Mouse (Mus musculus) embryonic facial prominence, embryonic 14.5 days (tissue): ENCODE measurements around the gene Atf6. TPM values are rescaled to one million over a fixed set of nuclear protein-coding genes. Genes with fewer than 3 reads are reported as not detected.

Experiments
- ATAC-seq: fragments of 200-750 bp; cut with Nextera tagmentation; 2 replicates; pipeline ENCODE4 v1.8.0; 2017; ENCODE audit warnings: low read depth, moderate number of reproducible peaks, moderate TSS enrichment
- DNase-seq: peaks from one replicate; pipeline ENCODE4 v3.0.0-alpha.2; 2015; ENCODE audit warnings: low spot score
- H3K27ac ChIP-seq: fragments of 300-500 bp; sonication (generic); replicated peaks from 2 replicates; pipeline ENCODE4 v1.5.1; 2014; ENCODE audit warnings: low read depth, mild to moderate bottlenecking, low read length, moderate library complexity
- H3K27me3 ChIP-seq: fragments of 300-500 bp; sonication (generic); replicated peaks from 2 replicates; pipeline ENCODE4 v1.6.1; 2014; ENCODE audit warnings: low read length; ENCODE audit not compliant: control insufficient read depth, insufficient read depth
- H3K36me3 ChIP-seq: fragments of 300-500 bp; sonication (generic); 2 replicates; pipeline ENCODE4 v1.6.1; 2014; ENCODE audit warnings: low read length, mixed read lengths; ENCODE audit not compliant: control insufficient read depth, insufficient read depth
- H3K4me1 ChIP-seq: fragments of 300-500 bp; sonication (generic); 2 replicates; pipeline ENCODE4 v1.6.1; 2014; ENCODE audit warnings: antibody characterized with exemption, low read length; ENCODE audit not compliant: control insufficient read depth, insufficient read depth
- H3K4me2 ChIP-seq: fragments of 300-500 bp; sonication (generic); 2 replicates; pipeline ENCODE4 v1.6.1; 2014; ENCODE audit warnings: low read depth, mild to moderate bottlenecking, low read length, moderate library complexity, mixed read lengths
- H3K4me3 ChIP-seq: fragments of 300-500 bp; sonication (generic); 2 replicates; pipeline ENCODE4 v1.5.1; 2014; ENCODE audit warnings: low read depth, mild to moderate bottlenecking, low read length
- H3K9ac ChIP-seq: fragments of 300-500 bp; sonication (generic); 2 replicates; pipeline ENCODE4 v1.6.1; 2014; ENCODE audit warnings: low read depth, mild to moderate bottlenecking, low read length, moderate library complexity, mixed read lengths
- H3K9me3 ChIP-seq: fragments of 300-500 bp; sonication (generic); 2 replicates; pipeline ENCODE4 v1.6.1; 2016; ENCODE audit warnings: low read length; ENCODE audit not compliant: control insufficient read depth
- WGBS: fragments of 180-500 bp; shearing (Covaris S2); extraction: QIAGEN DNeasy Blood & Tissue Kit; methylation state at CpG from one replicate; pipeline ENCODE4 v1.1.7; 2014; 5-methylcytosine and 5-hydroxymethylcytosine counted together
- polyA plus RNA-seq: library from polyadenylated mRNA; unstranded; fragments of >200 nt; fragmentation: Nextera tagmentation; extraction: Ambion mirVana; gene quantifications from 2 replicates; pipeline ENCODE4 v1.2.1, GENCODE M21; 2014

Atf6 gene
- polyA plus RNA-seq, 1 experiment from 2014 or later = 10.8 TPM

GRCm38 (mm10) chr1:170889310-170889709 is 21.7 kb upstream of the Atf6 start:
- no peaks in the 10 kb centered on the region for H3K27me3 ChIP-seq
- no peak overlapping the region for H3K27ac ChIP-seq
- H3K4me1 ChIP-seq = peaks cover 2% of the 10 kb centered on the region; the same call in 1 of the 2 replicates
- no peaks in the 10 kb centered on the region for H3K36me3 ChIP-seq
- ATAC-seq (no peak), DNase-seq (no peak)
- no peak overlapping the region for H3K9ac ChIP-seq
- H3K9me3 ChIP-seq = no peaks in the 10 kb centered on the region
- 57% methylated on average over 4 of the region's 4 CpGs for WGBS
- H3K4me2 ChIP-seq = no peak overlapping the region
- no peak overlapping the region for H3K4me3 ChIP-seq

- 48% methylated on average over 6 of the region's 6 CpGs for WGBS
- H3K4me3 ChIP-seq = no peak overlapping the region
- H3K4me2 ChIP-seq = no peak overlapping the region
Measured at GRCm38 (mm10) chr1:170886044-170886458, 18.5 kb upstream of the Atf6 start.

GRCm38 (mm10) chr1:170884978-170885561 is 17.5 kb upstream of the Atf6 start, which contains the start of the genes Gm26620 and Dusp12:
Gene Gm26620 (plus strand): TSS chr1:170885065.
Gene Dusp12 (minus strand): TSS chr1:170885540.
- peak; percentile 97 for DNase-seq
- Histone ChIP-seq H3K9me3 (no peaks in the 10 kb centered on the region), H3K9ac (peak within 1 kb of the TSS; percentile 82), H3K27me3 (no peaks in the 10 kb centered on the region), H3K27ac (peak within 1 kb of the TSS; percentile 71), H3K4me3 (peak within 1 kb of the TSS; percentile 70), H3K4me2 (peak within 1 kb of the TSS; percentile 65), H3K4me1 (peaks cover 5% of the 10 kb centered on the region; the same call in 1 of the 2 replicates), H3K36me3 (peaks cover 15% of the 10 kb centered on the region)
- WGBS = 0% methylated on average over 36 of the region's 46 CpGs
- peak; percentile 97 for ATAC-seq

More at GRCm38 (mm10) chr1:170886044-170886458, 18.5 kb upstream of the Atf6 start:
- Histone ChIP-seq H3K4me1 (peaks cover 5% of the 10 kb centered on the region; the same call in 1 of the 2 replicates), H3K27ac (no peak overlapping the region), H3K9ac (no peak overlapping the region), H3K9me3 (no peaks in the 10 kb centered on the region), H3K36me3 (peaks cover 5% of the 10 kb centered on the region; the same call in 1 of the 2 replicates), H3K27me3 (no peaks in the 10 kb centered on the region)
- DNase-seq (no peak), ATAC-seq (no peak)

- DNase-seq (no peak), ATAC-seq (no peak)
- H3K27me3 ChIP-seq = no peaks in the 10 kb centered on the region
Measured at GRCm38 (mm10) chr1:170884390-170884789, 16.8 kb upstream of the Atf6 start.

GRCm38 (mm10) chr1:170882915-170883485 is 15.4 kb upstream of the Atf6 start:
- H3K27me3 ChIP-seq = no peaks in the 10 kb centered on the region
- WGBS = 83% methylated on average over 5 of the region's 5 CpGs
- H3K36me3 ChIP-seq = peaks cover 32% of the 10 kb centered on the region
- no peak overlapping the region for H3K27ac ChIP-seq
- H3K9ac ChIP-seq = no peak overlapping the region
- H3K4me2 ChIP-seq = no peak overlapping the region
- ATAC-seq = no peak
- no peaks in the 10 kb centered on the region for H3K9me3 ChIP-seq
- H3K4me3 ChIP-seq = no peak overlapping the region
- peaks cover 5% of the 10 kb centered on the region; the same call in 1 of the 2 replicates for H3K4me1 ChIP-seq
- no peak for DNase-seq

More at GRCm38 (mm10) chr1:170884390-170884789, 16.8 kb upstream of the Atf6 start:
- Histone ChIP-seq H3K9me3 (no peaks in the 10 kb centered on the region), H3K4me2 (peak overlapping the region; percentile 65), H3K27ac (no peak overlapping the region), H3K9ac (peak overlapping the region; percentile 82), H3K4me1 (peaks cover 5% of the 10 kb centered on the region; the same call in 1 of the 2 replicates), H3K4me3 (peak overlapping the region; percentile 70), H3K36me3 (peaks cover 22% of the 10 kb centered on the region)
- 16% methylated on average over 8 of the region's 8 CpGs for WGBS

GRCm38 (mm10) chr1:170876906-170877305 is 9.3 kb upstream of the Atf6 start:
- no peaks in the 10 kb centered on the region for H3K4me1 ChIP-seq
- no peak overlapping the region for H3K4me2 ChIP-seq
- H3K27ac ChIP-seq = no peak overlapping the region
- no peak overlapping the region for H3K9ac ChIP-seq
- H3K9me3 ChIP-seq = no peaks in the 10 kb centered on the region
- DNase-seq (no peak), ATAC-seq (no peak)
- H3K36me3 ChIP-seq = peaks cover 76% of the 10 kb centered on the region
- H3K27me3 ChIP-seq = no peaks in the 10 kb centered on the region
- H3K4me3 ChIP-seq = no peak overlapping the region
- WGBS = 88% methylated on average over 5 of the region's 5 CpGs

GRCm38 (mm10) chr1:170875676-170876075 is 8.1 kb upstream of the Atf6 start:
- 89% methylated on average over 3 of the region's 3 CpGs for WGBS
- Histone ChIP-seq H3K4me2 (no peak overlapping the region), H3K27me3 (no peaks in the 10 kb centered on the region), H3K4me1 (no peaks in the 10 kb centered on the region), H3K9me3 (no peaks in the 10 kb centered on the region), H3K9ac (no peak overlapping the region), H3K4me3 (no peak overlapping the region), H3K27ac (no peak overlapping the region), H3K36me3 (peaks cover 74% of the 10 kb centered on the region)
- no peak for ATAC-seq
- DNase-seq = no peak

- H3K9ac ChIP-seq = no peak overlapping the region
- H3K27ac ChIP-seq = no peak overlapping the region
- H3K4me1 ChIP-seq = 0 out of 2 replicates have a peak, but pooled peaks cover under 1% of the 10 kb centered on the region
- ATAC-seq (no peak), DNase-seq (no peak)
- no peaks in the 10 kb centered on the region for H3K27me3 ChIP-seq
- no peak overlapping the region for H3K4me3 ChIP-seq
- H3K36me3 ChIP-seq = peaks cover 45% of the 10 kb centered on the region
- WGBS = 96% methylated on average over 2 of the region's 2 CpGs
- H3K9me3 ChIP-seq = no peaks in the 10 kb centered on the region
- no peak overlapping the region for H3K4me2 ChIP-seq
Measured at GRCm38 (mm10) chr1:170871961-170872360, 4.4 kb upstream of the Atf6 start.
